Mouse (Mus musculus): ENCODE data around the gene Emx2. TPM values are rescaled to one million over a fixed set of nuclear protein-coding genes. Genes with fewer than 3 reads are reported as not detected.

The Emx2 gene
- total RNA-seq, 1 experiment, result 0.36 TPM

DNA sequence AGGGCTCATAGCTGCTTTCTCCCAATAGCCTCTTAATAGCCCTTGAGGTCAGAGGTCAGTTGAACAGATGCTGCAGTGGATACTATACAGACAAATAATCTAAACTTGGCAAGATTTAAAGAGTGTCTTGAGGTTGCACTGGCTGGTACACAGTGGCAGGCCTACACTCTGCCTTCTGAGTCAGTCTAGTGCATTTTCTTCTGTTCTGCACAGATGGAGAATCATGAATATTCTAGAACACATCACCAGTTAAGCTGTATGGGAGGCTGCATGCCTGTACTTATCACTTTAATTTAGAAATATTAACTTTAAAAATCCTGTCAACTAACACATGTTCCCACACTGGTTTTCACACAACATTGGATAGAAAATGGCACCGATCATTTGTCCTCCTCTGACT lies 34.1 kb downstream of the Emx2 start:
- no peak overlapping the region for H3K27ac ChIP-seq (ENCODE audit: insufficient read depth, low read depth, low read length, poor library complexity, severe bottlenecking)
- no peaks in the 10 kb centered on the region for H3K36me3 ChIP-seq (ENCODE audit: control insufficient read depth, insufficient read depth, low read length, poor library complexity, severe bottlenecking)
- TF ChIP-seq MAFK (IDR thresholded peaks at IDR 0.05; ENCODE audit: insufficient read depth, low read depth, low read length) (no peak), CHD2 (IDR thresholded peaks at IDR 0.05; ENCODE audit: low read depth, low read length) (no peak), ZC3H11A (IDR thresholded peaks at IDR 0.05; ENCODE audit: borderline replicate concordance, low read depth, low read length) (no peak), HCFC1 (IDR thresholded peaks at IDR 0.05; ENCODE audit: borderline replicate concordance, insufficient read depth, low read length) (no peak), ZNF384 (IDR thresholded peaks at IDR 0.05; ENCODE audit: low read depth, low read length) (no peak)
- H3K9me3 ChIP-seq (ENCODE audit: control insufficient read depth, insufficient read depth, low read depth, low read length), result no peaks in the 10 kb centered on the region
- DNase-seq (ENCODE audit: low read depth, low spot score), result no peak
- H3K9ac ChIP-seq (ENCODE audit: insufficient read depth, low read depth, low read length, poor library complexity, severe bottlenecking), result no peak overlapping the region
- H3K4me1 ChIP-seq (ENCODE audit: control insufficient read depth in 2 of 2, insufficient read depth in 2 of 2, low read length in 2 of 2, poor library complexity in 1 of 2), result no peaks in the 10 kb centered on the region
- in situ Hi-C loops (cut with MboI; ENCODE audit: low sequenced_read_pairs in 2 of 2, unreplicated experiment in 2 of 2), result no loop called here
- H3K4me3 ChIP-seq (ENCODE audit: insufficient read depth in 1 of 2, low read depth in 1 of 2, low read length in 2 of 2, poor library complexity in 1 of 2, severe bottlenecking in 1 of 2), result no peak overlapping the region

DNA sequence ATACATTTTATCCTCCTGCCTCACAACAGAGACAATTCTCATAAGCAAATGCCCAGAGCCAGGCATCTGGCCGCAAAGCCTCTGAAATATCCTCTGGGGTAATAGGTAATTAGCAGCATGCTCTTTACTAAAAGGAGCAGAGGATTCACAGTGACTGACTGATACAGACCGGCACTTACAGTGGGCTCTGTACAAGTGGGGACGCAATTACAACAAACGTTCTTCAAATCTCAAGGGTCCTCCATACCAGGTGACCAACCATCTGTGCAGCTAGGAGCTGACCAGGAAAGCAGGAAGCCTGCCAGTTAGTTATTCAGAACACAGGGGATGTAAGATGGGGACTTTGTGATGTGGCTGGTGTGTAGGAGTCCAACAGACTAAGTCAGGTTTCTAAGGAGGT lies 38.7 kb downstream of the Emx2 start:
- H3K36me3 ChIP-seq (ENCODE audit: control insufficient read depth, insufficient read depth, low read length, poor library complexity, severe bottlenecking), result no peaks in the 10 kb centered on the region
- H3K27ac ChIP-seq (ENCODE audit: insufficient read depth, low read depth, low read length, poor library complexity, severe bottlenecking), result no peak overlapping the region
- H3K4me3 ChIP-seq (ENCODE audit: insufficient read depth in 1 of 2, low read depth in 1 of 2, low read length in 2 of 2, poor library complexity in 1 of 2, severe bottlenecking in 1 of 2), result no peak overlapping the region
- TF ChIP-seq CHD2 (IDR thresholded peaks at IDR 0.05; ENCODE audit: low read depth, low read length) (no peak), ZC3H11A (IDR thresholded peaks at IDR 0.05; ENCODE audit: borderline replicate concordance, low read depth, low read length) (no peak), MAFK (IDR thresholded peaks at IDR 0.05; ENCODE audit: insufficient read depth, low read depth, low read length) (no peak), HCFC1 (IDR thresholded peaks at IDR 0.05; ENCODE audit: borderline replicate concordance, insufficient read depth, low read length) (no peak), ZNF384 (IDR thresholded peaks at IDR 0.05; ENCODE audit: low read depth, low read length) (no peak)
- no peaks in the 10 kb centered on the region for H3K4me1 ChIP-seq (ENCODE audit: control insufficient read depth in 2 of 2, insufficient read depth in 2 of 2, low read length in 2 of 2, poor library complexity in 1 of 2)
- H3K9me3 ChIP-seq (ENCODE audit: control insufficient read depth, insufficient read depth, low read depth, low read length), result no peaks in the 10 kb centered on the region
- no peak for DNase-seq (ENCODE audit: low read depth, low spot score)
- no peak overlapping the region for H3K9ac ChIP-seq (ENCODE audit: insufficient read depth, low read depth, low read length, poor library complexity, severe bottlenecking)
- in situ Hi-C loops (cut with MboI; ENCODE audit: low sequenced_read_pairs in 2 of 2, unreplicated experiment in 2 of 2), result no loop called here

DNA sequence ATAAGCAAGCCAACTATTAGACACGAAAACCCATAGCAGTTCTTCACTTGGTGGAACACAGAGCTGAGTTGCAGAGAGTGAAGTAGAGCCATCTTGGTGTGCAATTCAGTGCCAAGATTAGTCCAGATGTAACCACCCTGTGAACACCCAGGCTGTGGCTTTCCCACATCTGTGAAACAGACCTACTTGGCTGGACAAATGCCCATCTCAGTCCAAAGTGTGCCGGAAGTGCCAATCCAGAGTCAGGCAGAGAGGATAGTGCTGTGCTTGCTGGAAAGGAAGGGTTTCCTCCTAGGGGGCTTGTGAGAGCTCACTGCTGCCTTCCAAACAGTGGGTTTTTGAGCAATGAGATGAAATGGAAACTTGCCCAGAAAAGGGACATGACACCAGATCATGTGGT lies 50.7 kb downstream of the Emx2 start:
- Histone ChIP-seq H3K27ac (ENCODE audit: insufficient read depth, low read depth, low read length, poor library complexity, severe bottlenecking) (no peak overlapping the region), H3K4me3 (ENCODE audit: insufficient read depth in 1 of 2, low read depth in 1 of 2, low read length in 2 of 2, poor library complexity in 1 of 2, severe bottlenecking in 1 of 2) (no peak overlapping the region), H3K4me1 (ENCODE audit: control insufficient read depth in 2 of 2, insufficient read depth in 2 of 2, low read length in 2 of 2, poor library complexity in 1 of 2) (no peaks in the 10 kb centered on the region), H3K9ac (ENCODE audit: insufficient read depth, low read depth, low read length, poor library complexity, severe bottlenecking) (no peak overlapping the region), H3K36me3 (ENCODE audit: control insufficient read depth, insufficient read depth, low read length, poor library complexity, severe bottlenecking) (no peaks in the 10 kb centered on the region), H3K9me3 (ENCODE audit: control insufficient read depth, insufficient read depth, low read depth, low read length) (no peaks in the 10 kb centered on the region)
- DNase-seq (ENCODE audit: low read depth, low spot score), result no peak
- in situ Hi-C loops (cut with MboI; ENCODE audit: low sequenced_read_pairs in 2 of 2, unreplicated experiment in 2 of 2), result no loop called here
- TF ChIP-seq MAFK (IDR thresholded peaks at IDR 0.05; ENCODE audit: insufficient read depth, low read depth, low read length), result no peak
- no peak for TF ChIP-seq ZC3H11A (IDR thresholded peaks at IDR 0.05; ENCODE audit: borderline replicate concordance, low read depth, low read length)
- TF ChIP-seq CHD2 (IDR thresholded peaks at IDR 0.05; ENCODE audit: low read depth, low read length), result no peak
- TF ChIP-seq HCFC1 (IDR thresholded peaks at IDR 0.05; ENCODE audit: borderline replicate concordance, insufficient read depth, low read length), result no peak
- no peak for TF ChIP-seq ZNF384 (IDR thresholded peaks at IDR 0.05; ENCODE audit: low read depth, low read length)

DNA sequence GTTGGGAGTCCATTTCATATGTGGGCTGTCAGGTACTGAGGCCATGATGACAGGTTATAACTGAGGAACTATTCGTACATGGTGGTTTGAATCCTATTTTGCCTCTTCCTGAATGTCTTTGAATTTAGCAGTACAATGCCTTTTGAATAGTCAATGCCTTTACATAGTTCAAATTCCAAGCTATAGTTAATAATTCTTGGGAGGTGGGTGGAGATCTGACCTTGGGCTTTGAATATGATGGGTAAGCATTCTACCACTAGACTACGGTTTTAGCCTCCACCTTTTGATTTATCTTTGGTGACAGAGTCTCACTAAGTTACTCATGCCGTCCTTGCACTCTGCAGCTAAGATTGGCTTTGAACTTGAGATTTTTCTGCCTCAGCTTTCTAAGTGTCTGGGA lies 55.0 kb downstream of the Emx2 start:
- no peak for TF ChIP-seq ZC3H11A (IDR thresholded peaks at IDR 0.05; ENCODE audit: borderline replicate concordance, low read depth, low read length)
- no peak for TF ChIP-seq MAFK (IDR thresholded peaks at IDR 0.05; ENCODE audit: insufficient read depth, low read depth, low read length)
- no peak for TF ChIP-seq CHD2 (IDR thresholded peaks at IDR 0.05; ENCODE audit: low read depth, low read length)
- no peak for TF ChIP-seq HCFC1 (IDR thresholded peaks at IDR 0.05; ENCODE audit: borderline replicate concordance, insufficient read depth, low read length)
- no peak for TF ChIP-seq ZNF384 (IDR thresholded peaks at IDR 0.05; ENCODE audit: low read depth, low read length)
- no peak for DNase-seq (ENCODE audit: low read depth, low spot score)
- Histone ChIP-seq H3K4me3 (ENCODE audit: insufficient read depth in 1 of 2, low read depth in 1 of 2, low read length in 2 of 2, poor library complexity in 1 of 2, severe bottlenecking in 1 of 2) (no peak overlapping the region), H3K9me3 (ENCODE audit: control insufficient read depth, insufficient read depth, low read depth, low read length) (no peaks in the 10 kb centered on the region), H3K4me1 (ENCODE audit: control insufficient read depth in 2 of 2, insufficient read depth in 2 of 2, low read length in 2 of 2, poor library complexity in 1 of 2) (no peaks in the 10 kb centered on the region), H3K27ac (ENCODE audit: insufficient read depth, low read depth, low read length, poor library complexity, severe bottlenecking) (no peak overlapping the region), H3K9ac (ENCODE audit: insufficient read depth, low read depth, low read length, poor library complexity, severe bottlenecking) (no peak overlapping the region), H3K36me3 (ENCODE audit: control insufficient read depth, insufficient read depth, low read length, poor library complexity, severe bottlenecking) (no peaks in the 10 kb centered on the region)
- in situ Hi-C loops (cut with MboI; ENCODE audit: low sequenced_read_pairs in 2 of 2, unreplicated experiment in 2 of 2), result no loop called here

Other genes with a start within 250 kb of the Emx2 start
- 0.11 and 0.18 TPM in 2 replicates for gene Kcnk18, start 239.2 kb upstream of the Emx2 start, total RNA-seq (2012; rRNA removed)
- 0.18 and 0.21 TPM in 2 replicates for gene Slc18a2, start 197.5 kb upstream of the Emx2 start, total RNA-seq (2012; rRNA removed)
- gene Rps12-ps3, start 136.1 kb upstream of the Emx2 start, total RNA-seq (2012; rRNA removed), result 262 and 538 TPM in 2 replicates
- 50.6 and 54.0 TPM in 2 replicates for gene Pdzd8, start 112.6 kb upstream of the Emx2 start, total RNA-seq (2012; rRNA removed)

Measured in ES-E14 (cell line).